Mouse (Mus musculus) CD8-positive naive resting alpha-beta T cell, adult 57 days (primary cell): ENCODE results near the gene 4930447F04Rik. TPM values are rescaled to one million over a fixed set of nuclear protein-coding genes. Genes with fewer than 3 reads are reported as not detected.

Experiments
- total RNA-seq: library from RNA; stranded (reverse); gene quantifications from one replicate; pipeline ENCODE4 v1.2.4, GENCODE M21; 2023

Gene 4930447F04Rik
- not detected for total RNA-seq

DNA sequence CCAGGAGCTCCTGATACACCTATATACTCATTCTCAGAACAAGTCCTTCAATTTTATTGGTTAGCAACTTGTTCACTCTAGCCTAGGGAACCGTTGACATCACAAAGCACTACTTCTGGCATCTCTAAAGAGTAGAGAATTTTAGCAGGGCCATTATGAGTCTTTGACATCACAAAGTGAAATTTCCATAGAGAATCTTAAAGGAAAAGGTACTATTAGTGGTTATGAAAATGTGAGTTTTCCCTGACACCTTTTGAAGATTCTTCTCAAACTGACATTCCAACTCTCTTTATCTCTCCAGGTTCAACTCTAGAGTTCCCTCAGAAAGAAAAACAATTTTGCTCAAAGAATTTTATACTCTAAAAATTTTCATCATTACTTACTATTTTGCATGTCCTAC, at the start of gene 4930447F04Rik:
TSS of gene 4930447F04Rik (minus strand) at position 101 of the 400 bp plus-strand sequence.

